Mouse (Mus musculus) cerebellum, adult (tissue): ENCODE results near the gene Cav2.

Experiments used
- ATAC-seq: cut with Nextera tagmentation; 2 replicates; pipeline ENCODE4 v1.9.2; 2017; ENCODE audit warnings: mild to moderate bottlenecking, moderate library complexity, mixed read lengths; ENCODE audit not compliant: insufficient number of reproducible peaks, low FRiP score, low TSS enrichment

Cav2 gene

DNA sequence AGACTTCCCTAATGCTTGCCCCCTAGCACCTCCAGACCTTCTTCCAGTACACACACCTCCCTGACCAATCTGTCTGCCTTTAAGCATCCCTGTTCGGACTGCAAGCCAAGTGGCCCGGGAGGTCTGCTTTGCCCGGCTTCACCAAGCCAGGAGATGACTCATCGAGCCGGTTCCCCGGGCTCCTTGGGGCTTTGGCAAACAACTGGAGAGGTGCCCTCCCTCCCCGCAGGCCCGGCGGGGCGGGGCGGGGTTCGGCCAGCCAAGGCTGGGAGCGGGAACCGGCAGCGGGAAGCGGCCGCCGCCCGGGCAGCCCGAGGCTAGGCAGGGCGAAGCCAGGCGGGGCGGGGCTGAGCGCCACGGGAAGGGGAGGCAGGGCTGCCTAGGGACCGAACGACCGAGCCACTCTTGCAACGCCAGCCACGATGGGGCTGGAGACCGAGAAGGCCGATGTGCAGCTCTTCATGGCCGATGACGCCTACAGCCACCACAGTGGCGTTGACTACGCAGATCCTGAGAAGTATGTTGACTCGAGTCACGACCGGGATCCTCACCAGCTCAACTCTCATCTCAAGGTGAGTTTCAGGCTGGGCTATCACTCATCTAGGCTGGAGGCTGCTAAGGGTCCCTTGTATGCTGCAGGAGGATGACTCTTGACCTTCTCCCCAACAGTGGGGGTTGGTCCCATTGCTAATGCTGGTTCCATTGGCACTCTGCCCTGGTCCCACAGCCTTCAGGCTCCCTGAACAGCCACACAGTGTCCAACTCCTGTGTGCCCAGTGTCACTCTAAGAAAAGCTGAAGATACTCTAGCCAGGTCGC, at the start of gene Cav2:
TSS of gene Cav2 (plus strand) at position 247 of the 818 bp plus-strand sequence.
- peak; percentile 90 for ATAC-seq

DNA sequence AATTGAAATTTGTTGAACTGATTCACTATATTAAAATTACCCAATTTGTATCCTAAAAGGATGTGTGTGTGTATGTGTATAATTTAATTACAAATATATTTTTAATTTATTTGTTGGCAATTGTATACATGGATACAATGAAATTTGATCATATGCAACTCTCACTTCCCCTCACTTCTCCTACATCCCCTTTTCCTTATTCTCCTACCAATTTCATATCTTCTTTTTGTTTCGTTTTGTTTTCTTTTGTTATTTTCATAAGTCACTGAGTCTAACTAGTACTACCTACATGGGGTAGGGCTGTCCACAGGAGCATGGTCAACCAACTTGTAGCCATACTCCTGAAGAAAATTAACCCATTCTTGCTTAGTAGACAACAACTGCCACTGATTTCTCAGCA, 41.3 kb upstream of the Cav2 start:
- no peak for ATAC-seq

- ATAC-seq, result no peak
Observed at GRCm38 (mm10) chr6:17241013-17241412, 40.0 kb upstream of the Cav2 start.

- no peak for ATAC-seq
Observed at GRCm38 (mm10) chr6:17246959-17247358, 34.0 kb upstream of the Cav2 start.

GRCm38 (mm10) chr6:17247673-17248072, 33.3 kb upstream of the Cav2 start:
- ATAC-seq, result no peak

- ATAC-seq, result no peak
Observed at GRCm38 (mm10) chr6:17248241-17248640, 32.7 kb upstream of the Cav2 start.

DNA sequence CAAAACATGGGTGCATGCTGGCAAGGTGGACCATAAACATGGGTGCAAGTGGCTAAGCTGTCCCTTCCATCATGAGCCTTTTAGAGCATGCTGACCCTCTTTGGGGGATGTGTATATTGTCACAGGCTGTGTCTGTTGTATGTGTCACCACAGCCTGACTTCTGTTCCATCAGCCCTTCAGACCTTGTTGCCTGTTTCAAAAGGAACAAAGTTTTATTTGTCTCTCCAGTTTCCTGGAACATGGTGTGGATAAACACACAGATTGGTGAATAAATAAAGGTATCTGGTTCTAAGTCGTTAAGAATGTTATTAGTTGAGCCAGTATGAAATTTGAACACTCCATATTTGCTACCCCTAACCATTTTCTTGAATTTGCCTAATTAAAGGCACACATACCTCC, 29.0 kb upstream of the Cav2 start:
- no peak for ATAC-seq

- no peak for ATAC-seq
Observed at GRCm38 (mm10) chr6:17258142-17258541, 22.8 kb upstream of the Cav2 start.

DNA sequence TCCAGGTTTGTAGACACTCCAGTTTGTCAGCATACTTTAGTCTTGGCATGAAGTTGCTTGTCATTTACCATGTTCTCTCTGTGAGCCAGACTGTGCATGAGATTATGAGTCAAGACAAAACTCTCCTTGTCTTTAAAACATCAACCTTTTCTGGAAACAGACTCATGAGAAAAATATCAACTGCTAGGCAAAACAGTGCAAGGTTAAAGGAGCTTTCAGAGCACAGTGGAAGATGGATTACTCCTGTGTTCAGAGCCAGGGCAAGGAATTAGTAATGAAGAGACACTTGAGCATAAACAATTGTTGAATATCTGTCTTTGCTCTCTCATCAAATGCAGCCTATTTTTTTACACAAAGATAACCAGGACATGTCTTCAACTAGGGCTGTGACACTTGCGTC, 22.1 kb upstream of the Cav2 start:
- ATAC-seq, result no peak

DNA sequence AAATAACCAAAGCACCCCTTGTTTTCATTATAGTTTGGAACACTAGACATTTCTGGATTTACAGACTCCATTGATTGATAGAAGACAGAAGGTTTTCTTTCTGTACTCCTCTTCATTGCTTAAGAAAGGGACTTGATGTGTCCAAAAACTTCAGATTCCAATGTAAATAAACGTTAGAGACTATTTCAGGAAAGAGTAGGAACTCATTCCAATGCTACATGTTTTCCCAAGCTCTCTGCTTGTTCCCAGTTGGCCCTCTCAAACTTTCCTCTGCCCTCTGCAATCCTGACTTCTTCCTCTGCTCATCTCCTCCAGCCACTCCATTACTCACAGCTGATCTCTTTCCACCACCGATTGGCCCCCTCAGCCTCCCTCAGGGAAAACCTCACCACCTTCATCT, 18.2 kb upstream of the Cav2 start:
- no peak for ATAC-seq

DNA sequence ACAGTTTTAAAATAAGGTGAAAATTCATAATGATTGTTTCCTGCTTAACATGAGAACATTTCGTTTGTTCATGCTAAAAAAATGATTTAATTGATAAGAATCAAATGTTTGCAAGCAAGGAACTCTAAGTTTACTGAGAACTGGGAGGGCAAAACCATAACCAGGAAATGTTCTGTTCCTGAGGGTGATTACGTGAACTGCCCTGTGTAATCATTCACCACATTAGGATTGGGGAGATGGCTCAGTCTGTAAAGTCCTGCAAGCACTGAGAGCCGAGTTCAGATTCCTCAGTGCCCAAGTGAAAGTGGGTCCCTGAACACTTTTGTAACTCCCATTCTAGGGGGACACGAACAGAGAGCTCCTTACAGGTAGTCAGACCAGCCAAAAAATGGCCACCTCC, 15.9 kb upstream of the Cav2 start:
- ATAC-seq, result no peak

- no peak for ATAC-seq
Observed at GRCm38 (mm10) chr6:17266466-17266865, 14.5 kb upstream of the Cav2 start.

DNA sequence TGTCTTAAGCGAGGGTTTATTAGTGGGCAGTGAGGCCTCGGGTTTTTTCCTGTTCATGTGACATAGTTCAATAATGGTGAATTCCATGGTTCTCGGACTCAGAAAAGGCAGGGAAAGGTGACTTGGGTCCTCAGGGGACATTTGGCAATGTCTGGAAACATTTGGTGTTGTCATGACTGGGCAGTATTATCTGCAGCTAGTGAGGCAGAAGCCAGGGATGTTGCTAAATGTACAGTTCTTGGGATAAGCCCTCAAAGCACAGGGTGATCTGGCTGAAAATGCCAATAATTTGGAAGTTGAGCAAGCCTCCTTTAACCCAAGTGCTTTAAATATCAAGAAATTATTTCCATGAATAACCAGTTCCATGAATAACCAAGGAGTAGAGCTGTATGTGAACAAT, 2.6 kb upstream of the Cav2 start:
- no peak for ATAC-seq

- no peak for ATAC-seq
Observed at GRCm38 (mm10) chr6:17281757-17282092, 740 bp downstream of the Cav2 start.

- no peak for ATAC-seq
Observed at GRCm38 (mm10) chr6:17282159-17282558, 1.2 kb downstream of the Cav2 start.

DNA sequence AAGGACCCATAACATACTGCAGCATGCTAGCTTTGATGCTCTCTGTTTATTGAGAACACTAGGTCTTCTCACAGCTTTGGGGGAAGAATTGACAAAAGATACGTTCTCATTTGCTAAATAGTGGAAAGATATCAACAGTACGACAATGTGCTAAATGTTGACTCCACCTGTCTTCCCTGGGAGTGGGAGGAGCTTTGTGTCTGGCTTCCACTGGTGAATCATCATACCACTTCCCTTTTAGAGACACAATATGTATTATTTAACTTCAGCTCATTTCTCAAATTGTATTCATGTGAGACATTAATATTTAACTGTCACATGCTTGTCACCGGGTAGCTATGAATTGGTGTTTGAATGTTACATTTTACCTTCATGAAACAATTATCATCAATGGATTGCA, 2.8 kb downstream of the Cav2 start:
- ATAC-seq, result no peak

DNA sequence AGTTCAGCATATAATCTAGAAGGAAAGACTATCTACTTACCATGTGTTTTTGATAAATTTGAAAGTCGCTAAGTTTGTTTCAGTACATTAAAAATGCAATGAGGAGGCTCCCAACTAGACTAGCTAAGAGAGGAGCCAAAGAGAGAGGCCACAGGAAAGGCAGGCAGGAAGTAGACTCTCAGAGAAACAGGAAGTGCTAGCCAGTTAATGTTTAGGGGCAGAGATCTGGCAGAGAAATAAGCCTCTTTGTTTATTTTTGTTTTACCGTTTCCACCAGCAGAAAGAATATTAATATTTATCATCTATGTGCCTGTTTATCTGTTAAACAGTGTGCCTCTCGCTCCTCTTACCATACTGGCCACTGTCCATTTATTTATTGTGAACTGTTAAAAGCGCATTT, 5.4 kb downstream of the Cav2 start:
- no peak for ATAC-seq

DNA sequence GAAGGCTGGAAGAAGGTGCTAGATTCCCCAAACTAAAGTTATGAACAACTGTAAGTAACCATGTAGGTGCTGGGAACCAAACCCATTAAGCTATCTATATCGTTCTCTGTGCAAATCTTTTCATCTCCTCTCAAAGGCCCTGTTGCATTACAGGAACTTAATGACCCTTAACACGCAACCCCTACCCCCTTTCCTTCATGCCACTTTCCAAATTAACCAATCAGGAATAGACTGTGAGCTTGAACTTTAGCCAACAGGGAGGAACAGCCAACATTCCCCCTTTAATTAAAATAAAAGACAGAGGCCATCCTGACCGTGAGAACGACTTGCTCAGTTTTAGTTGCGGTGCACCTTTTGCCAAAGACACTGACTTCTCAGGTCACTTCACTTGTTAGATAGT, 14.1 kb downstream of the Cav2 start:
- no peak for ATAC-seq

- peak; percentile 36; the same call in 1 of the 2 replicates for ATAC-seq
Observed at GRCm38 (mm10) chr6:17305954-17306601, 25.1 kb downstream of the Cav2 start, which contains the start of gene Cav1. Gene Cav1, plus strand, starts transcription at chr6:17306335.

DNA sequence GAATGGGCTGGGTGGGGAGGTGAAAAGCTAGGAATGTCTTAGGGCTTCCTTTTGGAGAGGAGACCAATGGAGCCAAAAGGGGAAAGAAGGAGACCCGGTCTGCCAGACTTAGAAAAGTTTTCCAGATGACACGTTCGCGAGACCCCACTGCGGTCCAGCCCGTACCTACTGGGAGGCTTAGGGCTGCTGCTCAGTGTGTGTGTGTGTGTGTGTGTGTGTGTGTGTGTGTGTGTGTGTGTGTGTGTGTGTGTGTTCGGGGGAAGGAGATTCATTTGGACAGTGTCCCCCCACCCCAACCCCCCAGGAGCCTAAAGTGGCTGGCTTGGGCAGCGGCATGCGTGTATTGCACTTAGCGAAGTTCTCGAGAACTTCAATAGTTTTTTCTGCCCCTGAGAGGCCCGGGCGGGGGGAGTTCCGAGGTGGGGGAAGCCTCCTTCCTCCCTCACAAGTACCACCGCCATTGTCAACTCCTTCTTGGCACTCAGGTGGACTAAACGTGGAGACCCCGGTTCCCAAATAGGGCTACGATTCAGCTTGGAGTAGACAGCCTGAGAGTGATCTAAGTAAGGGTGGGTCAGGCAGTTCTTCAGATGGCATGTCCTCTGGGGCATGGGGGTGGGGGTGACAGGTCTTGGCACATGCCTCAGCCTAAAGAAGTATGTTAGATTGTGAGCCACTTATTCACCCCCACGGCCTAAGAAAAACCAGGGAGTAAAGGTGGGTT, 25.8 kb downstream of the Cav2 start:
- no peak for ATAC-seq

- ATAC-seq, result peak; percentile 54; the same call in 1 of the 2 replicates
Observed at GRCm38 (mm10) chr6:17307461-17308115, 26.6 kb downstream of the Cav2 start.
